Mouse (Mus musculus) embryonic facial prominence, embryonic 11.5 days (tissue): ENCODE data around the gene Atp2b4. TPM values are rescaled to one million over a fixed set of nuclear protein-coding genes. Genes with fewer than 3 reads are reported as not detected.

ENCODE experiments used
- ATAC-seq: fragments of 200-750 bp; cut with Nextera tagmentation; replicated peaks from 2 replicates; pipeline ENCODE4 v1.8.0; 2017; ENCODE audit warnings: low read depth; ENCODE audit not compliant: insufficient number of reproducible peaks, low FRiP score, low TSS enrichment
- DNase-seq: peaks from one replicate; pipeline ENCODE4 v3.0.0-alpha.2; 2015; ENCODE audit warnings: low spot score
- H3K27ac ChIP-seq: fragments of 300-500 bp; sonication (generic); replicated peaks from 2 replicates; pipeline ENCODE4 v1.5.1; 2014; ENCODE audit warnings: mild to moderate bottlenecking, low read depth, low read length, control low read depth
- H3K27me3 ChIP-seq: fragments of 300-500 bp; sonication (generic); 2 replicates; pipeline ENCODE4 v1.6.1; 2014; ENCODE audit warnings: mild to moderate bottlenecking, low read length, moderate library complexity, mixed read lengths; ENCODE audit not compliant: control insufficient read depth, insufficient read depth
- H3K36me3 ChIP-seq: fragments of 300-500 bp; sonication (generic); replicated peaks from 2 replicates; pipeline ENCODE4 v1.6.1; 2014; ENCODE audit warnings: low read depth, mild to moderate bottlenecking, low read length, moderate library complexity, mixed read lengths; ENCODE audit not compliant: control insufficient read depth, insufficient read depth
- H3K4me1 ChIP-seq: fragments of 300-500 bp; sonication (generic); 2 replicates; pipeline ENCODE4 v1.6.1; 2014; ENCODE audit warnings: low read length, mixed read lengths; ENCODE audit not compliant: control insufficient read depth, insufficient read depth
- H3K4me2 ChIP-seq: fragments of 300-500 bp; sonication (generic); 2 replicates; pipeline ENCODE4 v1.6.1; 2014; ENCODE audit warnings: low read depth, mild to moderate bottlenecking, control low read depth, low read length, moderate library complexity
- H3K4me3 ChIP-seq: fragments of 300-500 bp; sonication (generic); 2 replicates; pipeline ENCODE4 v1.5.1; 2014; ENCODE audit warnings: low read depth, low read length, control low read depth
- H3K9ac ChIP-seq: fragments of 300-500 bp; sonication (generic); replicated peaks from 2 replicates; pipeline ENCODE4 v1.6.1; 2014; ENCODE audit warnings: mild to moderate bottlenecking, control low read depth, low read length
- H3K9me3 ChIP-seq: fragments of 300-500 bp; sonication (generic); replicated peaks from 2 replicates; pipeline ENCODE4 v1.6.1; 2016; ENCODE audit warnings: mild to moderate bottlenecking, low read length, inconsistent platforms, mixed read lengths; ENCODE audit not compliant: control insufficient read depth
- WGBS: fragments of 180-500 bp; shearing (Covaris S2); extraction: QIAGEN DNeasy Blood & Tissue Kit; methylation state at CpG from one replicate; pipeline ENCODE4 v1.1.7; 2014; 5-methylcytosine and 5-hydroxymethylcytosine counted together
- polyA plus RNA-seq: library from polyadenylated mRNA; unstranded; fragments of >200 nt; fragmentation: Nextera tagmentation; extraction: Ambion mirVana; gene quantifications from 2 replicates; pipeline ENCODE4 v1.2.1, GENCODE M21; 2014

The Atp2b4 gene
- polyA plus RNA-seq, 1 experiment from 2014 or later, result 9.9 TPM

DNA sequence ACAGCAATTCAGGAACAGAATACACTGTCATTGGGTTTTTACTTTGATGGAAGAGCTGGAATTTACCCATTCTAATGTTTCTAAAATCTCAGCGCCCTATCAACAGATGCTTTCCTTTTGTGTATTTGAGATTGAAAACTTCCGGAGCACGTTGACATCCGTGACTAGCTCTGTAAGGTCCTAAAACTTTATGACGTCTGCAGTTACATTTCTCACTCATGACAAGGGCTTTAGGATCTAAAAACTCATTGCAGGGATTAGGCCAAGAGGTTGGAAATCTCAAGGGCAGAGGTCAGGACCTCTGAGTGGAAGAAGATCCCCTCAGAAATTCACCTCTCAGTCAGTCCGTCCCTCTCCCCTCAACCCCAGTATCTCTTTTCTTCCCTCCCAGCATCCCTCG lies 112.5 kb downstream of the Atp2b4 start:
- no peaks in the 10 kb centered on the region for H3K27me3 ChIP-seq
- H3K4me1 ChIP-seq, result no peaks in the 10 kb centered on the region
- H3K9ac ChIP-seq, result no peak overlapping the region
- no peaks in the 10 kb centered on the region for H3K9me3 ChIP-seq
- H3K4me2 ChIP-seq, result no peak overlapping the region
- 64% methylated on average over 7 of the region's 7 CpGs for WGBS
- no peak overlapping the region for H3K4me3 ChIP-seq
- H3K36me3 ChIP-seq, result no peaks in the 10 kb centered on the region
- DNase-seq, result no peak
- H3K27ac ChIP-seq, result no peak overlapping the region
- ATAC-seq, result no peak

- Histone ChIP-seq H3K27ac (no peak overlapping the region), H3K36me3 (no peaks in the 10 kb centered on the region), H3K4me3 (no peak overlapping the region), H3K4me2 (no peak overlapping the region), H3K4me1 (no peaks in the 10 kb centered on the region), H3K9ac (no peak overlapping the region), H3K27me3 (no peaks in the 10 kb centered on the region), H3K9me3 (no peaks in the 10 kb centered on the region)
- ATAC-seq (no peak), DNase-seq (no peak)
- WGBS, result 82% methylated on average over 10 of the region's 10 CpGs
These were observed 114.9 kb downstream of the Atp2b4 start for GRCm38 (mm10) chr1:133685749-133686519.

DNA sequence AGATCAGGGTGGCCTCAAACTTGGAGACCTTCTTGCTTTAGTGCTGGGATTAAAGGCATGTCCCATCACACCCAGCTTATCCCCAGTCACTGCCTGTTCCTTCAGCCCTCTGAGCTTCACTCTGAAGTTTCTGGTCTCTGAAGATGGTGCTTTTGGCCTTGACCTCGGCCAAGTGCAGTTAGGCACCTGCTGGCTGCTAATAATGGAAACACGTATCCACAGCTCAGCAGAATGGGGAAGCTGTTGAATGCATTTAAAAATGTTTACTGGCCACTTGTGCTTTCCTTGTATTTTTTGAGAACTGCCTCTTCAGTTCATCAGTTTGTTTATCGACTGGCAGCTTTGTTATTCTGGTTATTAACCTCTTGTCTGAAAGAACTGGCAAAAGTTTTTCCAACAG lies 129.0 kb downstream of the Atp2b4 start:
- WGBS, result 80% methylated on average over 3 of the region's 3 CpGs

DNA sequence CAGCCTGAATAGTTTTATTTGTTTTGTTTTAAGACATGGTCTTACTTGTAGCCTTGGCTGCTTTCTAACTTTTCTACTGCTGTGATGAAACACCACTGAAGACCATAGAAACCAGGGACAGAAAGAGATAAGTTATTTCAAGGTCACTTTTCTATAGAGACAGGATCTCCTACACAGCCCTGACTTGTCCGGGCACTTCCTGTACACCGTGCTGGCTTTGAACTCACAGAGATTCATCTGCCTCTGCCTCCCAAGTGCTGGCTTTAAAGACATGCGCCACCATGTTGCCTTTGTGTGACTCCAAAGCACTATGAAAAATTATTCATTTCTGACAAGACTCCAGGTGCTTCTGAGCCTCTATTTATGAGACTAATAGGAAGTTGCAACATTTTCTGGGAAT lies 129.6 kb downstream of the Atp2b4 start:
- Histone ChIP-seq H3K4me2 (no peak overlapping the region), H3K36me3 (no peaks in the 10 kb centered on the region), H3K9me3 (no peaks in the 10 kb centered on the region), H3K4me3 (no peak overlapping the region), H3K9ac (no peak overlapping the region), H3K27me3 (no peaks in the 10 kb centered on the region), H3K4me1 (no peaks in the 10 kb centered on the region), H3K27ac (no peak overlapping the region)
- ATAC-seq, result no peak
- WGBS, result 82% methylated on average over 3 of the region's 3 CpGs
- no peak for DNase-seq

More for the DNA sequence above, 129.0 kb downstream of the Atp2b4 start:
- Histone ChIP-seq H3K36me3 (no peaks in the 10 kb centered on the region), H3K4me2 (no peak overlapping the region), H3K27ac (no peak overlapping the region), H3K27me3 (no peaks in the 10 kb centered on the region), H3K9ac (no peak overlapping the region), H3K4me3 (no peak overlapping the region), H3K9me3 (no peaks in the 10 kb centered on the region), H3K4me1 (no peaks in the 10 kb centered on the region)
- DNase-seq, result no peak
- ATAC-seq, result no peak

- Histone ChIP-seq H3K4me1 (no peaks in the 10 kb centered on the region), H3K4me2 (no peak overlapping the region), H3K4me3 (no peak overlapping the region), H3K9ac (no peak overlapping the region), H3K27ac (no peak overlapping the region), H3K9me3 (no peaks in the 10 kb centered on the region), H3K36me3 (no peaks in the 10 kb centered on the region), H3K27me3 (no peaks in the 10 kb centered on the region)
- WGBS, result 80% methylated on average over 6 of the region's 6 CpGs
- ATAC-seq, result no peak
- DNase-seq, result no peak
These were observed 130.1 kb downstream of the Atp2b4 start for GRCm38 (mm10) chr1:133670776-133671175.

DNA sequence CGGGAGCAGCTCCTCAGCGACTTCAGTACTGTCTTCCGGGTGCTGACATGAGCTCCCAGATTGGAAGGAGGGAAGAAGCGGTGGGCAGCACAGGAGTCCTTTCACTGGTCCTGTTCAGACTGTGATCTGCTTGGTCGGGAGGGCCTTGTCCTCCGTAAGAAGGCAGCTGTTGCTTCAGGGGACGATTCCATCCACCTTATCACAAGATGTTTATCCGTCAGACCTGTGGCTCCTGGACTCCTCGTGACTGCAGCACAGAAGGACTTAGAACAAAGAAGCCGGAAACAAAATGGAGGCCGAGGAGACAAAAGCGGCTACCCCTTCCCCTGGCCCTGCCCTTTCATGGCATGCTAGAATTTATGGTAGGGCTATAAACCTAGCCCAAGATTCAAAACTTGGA lies 130.7 kb downstream of the Atp2b4 start:
- no peak overlapping the region for H3K9ac ChIP-seq
- no peak overlapping the region for H3K27ac ChIP-seq
- 83% methylated on average over 12 of the region's 12 CpGs for WGBS

DNA sequence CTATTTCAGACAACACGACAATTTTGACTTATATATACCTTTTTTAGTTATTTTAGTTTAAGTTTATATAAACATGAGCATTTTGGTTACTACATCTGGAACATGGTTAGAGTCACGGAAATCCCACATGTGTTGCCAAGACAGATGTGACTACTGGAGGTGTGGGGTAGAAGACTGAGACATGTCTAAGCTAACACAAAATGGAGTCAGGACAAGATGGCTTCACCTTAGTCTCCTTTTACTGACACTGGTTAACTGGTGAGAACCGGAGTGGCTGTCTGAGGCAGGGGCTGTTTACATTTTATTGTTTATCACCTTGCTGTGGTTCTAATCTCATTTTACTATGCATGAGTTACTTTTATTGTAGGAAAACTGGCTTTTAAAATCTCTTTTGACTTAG lies 132.2 kb downstream of the Atp2b4 start:
- Histone ChIP-seq H3K36me3 (no peaks in the 10 kb centered on the region), H3K9me3 (no peaks in the 10 kb centered on the region), H3K4me3 (no peak overlapping the region), H3K27me3 (no peaks in the 10 kb centered on the region), H3K27ac (no peak overlapping the region), H3K9ac (no peak overlapping the region), H3K4me1 (no peaks in the 10 kb centered on the region), H3K4me2 (no peak overlapping the region)
- no peak for DNase-seq
- WGBS, result 88% methylated on average over 3 of the region's 3 CpGs
- ATAC-seq, result no peak

More for the DNA sequence above, 130.7 kb downstream of the Atp2b4 start:
- Histone ChIP-seq H3K9me3 (no peaks in the 10 kb centered on the region), H3K36me3 (no peaks in the 10 kb centered on the region), H3K4me1 (no peaks in the 10 kb centered on the region), H3K27me3 (no peaks in the 10 kb centered on the region), H3K4me3 (no peak overlapping the region), H3K4me2 (no peak overlapping the region)
- no peak for ATAC-seq
- no peak for DNase-seq

DNA sequence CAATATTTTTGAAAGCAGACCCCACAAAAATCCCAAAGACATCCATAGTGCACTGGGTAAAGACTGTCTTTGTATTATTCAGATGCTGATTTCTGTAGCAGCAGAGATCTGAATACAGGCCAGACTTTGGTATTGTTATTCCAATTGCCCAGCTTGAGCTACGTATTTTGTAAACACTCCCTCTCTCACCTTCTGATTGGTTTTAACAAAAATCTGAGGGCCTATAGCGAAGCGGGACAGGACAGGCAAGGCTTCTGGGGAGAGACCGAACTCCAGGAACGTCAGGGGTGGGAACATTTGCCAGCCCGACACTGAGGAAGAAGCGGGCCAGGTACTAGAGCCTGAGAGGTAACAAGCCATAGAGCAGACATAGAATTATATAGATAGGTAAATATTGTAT lies 133.1 kb downstream of the Atp2b4 start:
- H3K4me1 ChIP-seq, result no peaks in the 10 kb centered on the region
- no peak overlapping the region for H3K4me2 ChIP-seq
- no peak overlapping the region for H3K9ac ChIP-seq
- no peak overlapping the region for H3K27ac ChIP-seq
- no peaks in the 10 kb centered on the region for H3K9me3 ChIP-seq
- 37% methylated on average over 7 of the region's 7 CpGs for WGBS
- ATAC-seq (no peak), DNase-seq (no peak)
- no peaks in the 10 kb centered on the region for H3K36me3 ChIP-seq
- H3K27me3 ChIP-seq, result no peaks in the 10 kb centered on the region
- no peak overlapping the region for H3K4me3 ChIP-seq
